Mouse (Mus musculus): ENCODE measurements at regions not wholly inside any gene's neighbourhood (a gene's known extent, or its start where the extent isn't known, plus 50 kb on each side); places are given as distances from the start of the nearest gene placed in this dataset.
A peak's percentile ranks its signal among the peaks of the same experiment; 100 is the strongest.

DNA sequence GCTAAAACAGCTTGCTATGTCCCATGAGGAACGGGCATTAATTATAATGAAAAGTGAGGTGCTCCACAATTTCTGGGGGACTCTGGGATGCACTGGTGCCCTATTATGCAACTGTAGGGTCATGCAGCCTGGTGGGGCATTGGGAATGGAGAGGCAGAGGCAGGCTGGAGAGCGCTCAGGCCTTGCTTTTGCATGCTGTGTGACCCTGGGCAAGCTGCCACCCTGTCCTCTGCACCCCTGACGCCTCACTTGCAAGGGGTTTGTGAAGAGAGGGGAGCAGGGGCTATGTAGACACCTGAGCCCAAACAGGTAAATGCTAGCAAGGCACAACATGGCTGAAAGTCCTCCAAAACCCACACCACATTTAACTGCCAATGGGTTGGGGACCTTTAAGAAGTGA, 142.8 kb downstream of the Kif26a start:
- H3K9me3 ChIP-seq (replicated peaks; ENCODE audit: control insufficient read depth, low read length): no peaks in the 10 kb centered on the region
- DNase-seq (ENCODE audit: low spot score): no peak
- TF ChIP-seq CTCF (IDR thresholded peaks at IDR 0.05; ENCODE audit: low read depth): no peak
- no peak for TF ChIP-seq EP300 (IDR thresholded peaks at IDR 0.05; ENCODE audit: low read depth)
- peaks cover 6% of the 10 kb centered on the region; the same call in 1 of the 2 replicates for H3K4me1 ChIP-seq (ENCODE audit: control insufficient read depth, insufficient read depth)
- 80% methylated on average over 3 of the region's 3 CpGs for WGBS
- H3K27me3 ChIP-seq (ENCODE audit: control insufficient read depth, insufficient read depth, low read length): no peaks in the 10 kb centered on the region
- no peak for ATAC-seq (ENCODE audit: insufficient read depth, low read depth)
- H3K9ac ChIP-seq (replicated peaks; ENCODE audit: low read depth, low read length): no peak overlapping the region
- no peak overlapping the region for H3K4me3 ChIP-seq (ENCODE audit: low read depth, low read length)
- no peaks in the 10 kb centered on the region for H3K36me3 ChIP-seq (replicated peaks; ENCODE audit: control insufficient read depth, insufficient read depth, low read length)
- no peak overlapping the region for H3K4me2 ChIP-seq (ENCODE audit: low read depth, low read length)
- H3K27ac ChIP-seq (ENCODE audit: low read depth): no peak overlapping the region

DNA sequence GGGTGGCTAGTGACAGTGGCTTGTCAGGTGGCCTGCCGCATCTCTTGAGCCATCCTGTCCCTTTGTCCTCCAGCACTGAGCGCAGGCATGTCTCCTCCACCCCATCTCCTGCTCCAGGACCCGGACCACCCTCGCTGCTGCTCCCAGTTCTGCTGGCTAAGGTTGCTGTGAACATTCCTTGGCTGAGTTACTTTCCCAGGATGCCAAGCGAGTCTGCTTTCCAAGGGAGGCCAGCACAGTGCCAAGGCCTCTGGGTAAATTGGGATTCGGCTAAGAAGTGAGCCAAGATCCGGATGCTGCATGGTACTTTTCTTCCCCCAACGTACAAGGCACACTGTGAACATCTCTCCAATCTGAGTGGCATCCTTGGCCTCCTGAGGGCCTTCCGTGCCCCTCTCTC, 144.3 kb downstream of the Kif26a start:
- ATAC-seq (ENCODE audit: insufficient read depth, low read depth) (0 out of 2 replicates have a peak, but pooled peaks have one; percentile 24), DNase-seq (ENCODE audit: low spot score) (no peak)
- Histone ChIP-seq H3K36me3 (replicated peaks; ENCODE audit: control insufficient read depth, insufficient read depth, low read length) (no peaks in the 10 kb centered on the region), H3K9me3 (replicated peaks; ENCODE audit: control insufficient read depth, low read length) (no peaks in the 10 kb centered on the region), H3K4me2 (ENCODE audit: low read depth, low read length) (no peak overlapping the region), H3K27me3 (ENCODE audit: control insufficient read depth, insufficient read depth, low read length) (no peaks in the 10 kb centered on the region), H3K9ac (replicated peaks; ENCODE audit: low read depth, low read length) (no peak overlapping the region), H3K4me3 (ENCODE audit: low read depth, low read length) (no peak overlapping the region), H3K4me1 (ENCODE audit: control insufficient read depth, insufficient read depth) (peaks cover 6% of the 10 kb centered on the region; the same call in 1 of the 2 replicates), H3K27ac (ENCODE audit: low read depth) (no peak overlapping the region)
- 89% methylated on average over 9 of the region's 9 CpGs for WGBS
- no peak for TF ChIP-seq CTCF (IDR thresholded peaks at IDR 0.05; ENCODE audit: low read depth)
- TF ChIP-seq EP300 (IDR thresholded peaks at IDR 0.05; ENCODE audit: low read depth): no peak

DNA sequence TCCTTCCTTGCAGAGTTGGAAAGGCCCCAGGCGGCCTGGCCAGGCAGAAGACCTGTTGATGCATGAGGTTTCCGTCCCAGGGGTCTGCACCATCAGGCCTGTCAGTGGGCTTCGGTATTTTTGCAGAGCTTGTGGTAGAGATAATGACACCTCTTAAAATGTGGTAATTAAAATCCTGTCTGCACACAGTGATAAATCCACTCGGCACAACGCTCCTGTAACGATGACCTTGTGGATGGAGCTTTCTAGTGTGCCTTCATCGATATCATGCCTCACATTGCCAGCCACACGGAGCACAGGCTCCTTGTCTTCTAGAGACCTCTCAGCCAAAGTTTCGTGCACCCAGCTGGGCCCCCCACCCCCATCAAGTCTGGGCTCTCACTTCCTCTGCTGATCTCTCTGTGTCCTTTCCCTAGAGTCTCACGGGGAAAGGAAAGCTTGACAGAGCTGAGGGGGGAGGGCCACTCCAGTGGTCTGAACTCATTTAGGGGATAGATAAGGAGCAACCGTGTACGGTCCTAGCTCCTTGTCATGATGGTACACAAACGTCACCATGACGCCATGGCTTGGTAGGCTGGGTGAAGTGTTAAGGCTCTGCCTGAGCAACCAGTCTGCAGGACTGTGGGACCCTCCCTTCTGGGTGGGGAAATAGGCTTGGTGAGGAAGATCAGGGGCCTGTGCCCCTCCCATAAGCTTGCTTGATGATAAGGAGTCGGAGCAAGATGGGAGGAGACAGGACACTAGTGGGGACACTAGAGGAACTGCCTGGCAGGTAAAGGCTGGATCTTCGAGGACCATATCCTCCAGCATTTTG, 145.9 kb downstream of the Kif26a start:
- H3K4me2 ChIP-seq (ENCODE audit: low read depth, low read length): no peak overlapping the region

DNA sequence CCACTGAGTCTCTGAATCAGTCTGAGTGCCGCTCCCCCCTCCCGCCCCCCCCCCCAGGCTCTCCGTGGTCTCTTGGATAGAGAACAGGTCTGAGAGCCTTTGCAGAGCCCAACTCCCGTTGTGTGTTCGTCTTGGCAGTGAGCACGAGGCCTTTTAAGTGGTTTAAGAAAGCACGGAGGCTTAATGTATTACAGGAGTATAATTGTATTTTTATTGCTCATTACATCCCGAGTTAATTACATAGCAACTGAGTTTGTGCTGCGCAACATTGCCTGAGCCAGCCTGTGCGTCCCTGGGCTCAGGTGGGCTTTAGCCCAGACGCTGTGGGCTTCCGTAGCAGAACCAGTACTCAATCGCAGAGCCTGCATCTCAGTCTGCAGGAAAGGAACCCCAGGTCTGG, 147.1 kb downstream of the Kif26a start:
- no peak overlapping the region for H3K27ac ChIP-seq (ENCODE audit: low read depth)

More for the DNA sequence above, 145.9 kb downstream of the Kif26a start:
- peaks cover 6% of the 10 kb centered on the region; the same call in 1 of the 2 replicates for H3K4me1 ChIP-seq (ENCODE audit: control insufficient read depth, insufficient read depth)
- H3K9me3 ChIP-seq (replicated peaks; ENCODE audit: control insufficient read depth, low read length): no peaks in the 10 kb centered on the region
- TF ChIP-seq EP300 (IDR thresholded peaks at IDR 0.05; ENCODE audit: low read depth) (no peak), CTCF (IDR thresholded peaks at IDR 0.05; ENCODE audit: low read depth) (no peak)
- H3K27ac ChIP-seq (ENCODE audit: low read depth): no peak overlapping the region
- no peak overlapping the region for H3K4me3 ChIP-seq (ENCODE audit: low read depth, low read length)
- no peaks in the 10 kb centered on the region for H3K27me3 ChIP-seq (ENCODE audit: control insufficient read depth, insufficient read depth, low read length)
- DNase-seq (ENCODE audit: low spot score): no peak
- H3K36me3 ChIP-seq (replicated peaks; ENCODE audit: control insufficient read depth, insufficient read depth, low read length): no peaks in the 10 kb centered on the region
- no peak overlapping the region for H3K9ac ChIP-seq (replicated peaks; ENCODE audit: low read depth, low read length)
- no peak for ATAC-seq (ENCODE audit: insufficient read depth, low read depth)
- 33% methylated on average over 16 of the region's 16 CpGs for WGBS

DNA sequence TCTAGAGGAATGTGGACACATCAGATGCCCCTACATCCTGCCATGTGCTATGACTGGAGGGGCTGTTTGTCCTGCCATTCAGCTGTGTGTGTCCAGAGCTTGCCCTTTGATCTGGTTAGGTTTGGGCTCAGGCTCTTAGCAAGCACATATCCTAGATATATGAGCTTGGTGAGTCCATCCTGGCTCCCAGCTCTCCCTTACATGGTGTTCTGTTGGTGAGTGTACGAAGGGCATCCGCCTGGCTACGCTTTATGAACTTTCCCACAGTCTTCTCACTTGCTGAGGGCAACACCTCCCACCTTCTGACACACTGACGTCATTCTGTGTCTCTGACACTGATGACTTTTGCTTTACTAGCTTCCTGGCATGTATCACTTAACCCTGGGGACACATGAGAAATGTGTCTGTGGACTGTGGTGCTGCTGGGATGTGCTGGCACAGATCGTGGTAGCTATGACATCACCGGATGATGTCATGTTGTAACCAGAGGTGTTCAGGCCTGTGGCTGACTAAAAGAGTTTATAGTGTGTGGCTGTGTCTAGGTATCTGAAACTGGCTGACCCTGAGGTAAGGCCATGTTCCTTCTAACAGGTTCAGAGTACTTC, 149.4 kb downstream of the Kif26a start:
- no peak for DNase-seq (ENCODE audit: low spot score)
- no peak for ATAC-seq (ENCODE audit: insufficient read depth, low read depth)
- H3K4me3 ChIP-seq (ENCODE audit: low read depth, low read length): no peak overlapping the region
- H3K4me2 ChIP-seq (ENCODE audit: low read depth, low read length): no peak overlapping the region
- peaks cover 6% of the 10 kb centered on the region; the same call in 1 of the 2 replicates for H3K4me1 ChIP-seq (ENCODE audit: control insufficient read depth, insufficient read depth)
- no peaks in the 10 kb centered on the region for H3K9me3 ChIP-seq (replicated peaks; ENCODE audit: control insufficient read depth, low read length)
- no peak overlapping the region for H3K27ac ChIP-seq (ENCODE audit: low read depth)
- H3K27me3 ChIP-seq (ENCODE audit: control insufficient read depth, insufficient read depth, low read length): 0 out of 2 replicates have a peak, but pooled peaks cover 5% of the 10 kb centered on the region
- WGBS: 62% methylated on average over 6 of the region's 6 CpGs
- no peaks in the 10 kb centered on the region for H3K36me3 ChIP-seq (replicated peaks; ENCODE audit: control insufficient read depth, insufficient read depth, low read length)
- no peak for TF ChIP-seq CTCF (IDR thresholded peaks at IDR 0.05; ENCODE audit: low read depth)
- TF ChIP-seq EP300 (IDR thresholded peaks at IDR 0.05; ENCODE audit: low read depth): no peak
- H3K9ac ChIP-seq (replicated peaks; ENCODE audit: low read depth, low read length): no peak overlapping the region

More for the DNA sequence above, 147.1 kb downstream of the Kif26a start:
- H3K27me3 ChIP-seq (ENCODE audit: control insufficient read depth, insufficient read depth, low read length): no peaks in the 10 kb centered on the region
- H3K9me3 ChIP-seq (replicated peaks; ENCODE audit: control insufficient read depth, low read length): no peaks in the 10 kb centered on the region
- no peak overlapping the region for H3K4me3 ChIP-seq (ENCODE audit: low read depth, low read length)
- H3K4me2 ChIP-seq (ENCODE audit: low read depth, low read length): no peak overlapping the region
- WGBS: 83% methylated on average over 12 of the region's 13 CpGs
- H3K4me1 ChIP-seq (ENCODE audit: control insufficient read depth, insufficient read depth): peaks cover 6% of the 10 kb centered on the region; the same call in 1 of the 2 replicates
- DNase-seq (ENCODE audit: low spot score): no peak
- no peak for TF ChIP-seq EP300 (IDR thresholded peaks at IDR 0.05; ENCODE audit: low read depth)
- TF ChIP-seq CTCF (IDR thresholded peaks at IDR 0.05; ENCODE audit: low read depth): no peak
- no peak for ATAC-seq (ENCODE audit: insufficient read depth, low read depth)
- no peak overlapping the region for H3K9ac ChIP-seq (replicated peaks; ENCODE audit: low read depth, low read length)
- H3K36me3 ChIP-seq (replicated peaks; ENCODE audit: control insufficient read depth, insufficient read depth, low read length): no peaks in the 10 kb centered on the region

Measured in heart, postnatal 0 days (tissue).